Mouse (Mus musculus) erythroblast, adult 5-6 weeks (primary cell): ENCODE measurements around the gene Spred2. TPM values are rescaled to one million over a fixed set of nuclear protein-coding genes. Genes with fewer than 3 reads are reported as not detected.

Experiments
- total RNA-seq, 2 experiments: library from RNA; stranded (forward) in 1 of 2; stranded (reverse) in 1 of 2; fragments of 150-400 nt in 1 of 2; fragments of 200-764, 138-1000 nt in 1 of 2; gene quantifications; 2 replicates each; pipeline versions ENCODE4 v1.2.3 to v1.2.4; 2015 to 2017; ENCODE audit warnings: low replicate concordance in 2 of 2

Spred2 gene
- total RNA-seq, 2 experiments from 2014 or later: 2.1 to 4.4 TPM

Other genes starting within 250 kb of the Spred2 start
- gene Actr2, start 188.5 kb downstream of the Spred2 start, total RNA-seq (2015; ENCODE audit: low replicate concordance): 72.4 and 74.0 TPM in 2 replicates
- 68.7 and 93.8 TPM in 2 replicates for gene Actr2, start 188.5 kb downstream of the Spred2 start, total RNA-seq (2017; ENCODE audit: low replicate concordance)